Mouse (Mus musculus) embryo, embryonic 10.5 days (tissue): ENCODE results near the gene Pitpnc1.

Source experiments
- DNase-seq: peaks from one replicate; pipeline ENCODE4 v3.0.0-alpha.2; 2015; ENCODE audit warnings: low spot score

The Pitpnc1 gene

DNA sequence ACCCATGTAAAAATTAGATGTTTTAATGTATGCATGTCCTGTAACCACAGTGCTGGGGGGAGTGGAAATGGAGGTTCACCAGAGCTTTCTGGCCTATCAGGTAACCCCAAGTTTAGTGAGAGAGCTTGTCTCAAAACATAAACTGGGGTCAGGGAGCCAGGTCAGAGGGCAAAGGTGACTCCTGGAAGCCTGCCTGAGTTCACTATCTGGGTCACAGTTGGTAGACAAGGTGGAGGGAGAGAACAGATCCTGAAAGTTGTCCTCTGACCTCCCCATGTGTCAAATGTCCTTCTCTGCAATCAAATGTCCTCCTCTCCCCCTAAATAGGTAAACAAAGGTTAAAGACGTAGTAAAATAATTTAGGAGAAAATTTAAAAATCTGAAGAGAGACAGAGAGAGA, 244.1 kb downstream of the Pitpnc1 start:
- no peak for DNase-seq

DNA sequence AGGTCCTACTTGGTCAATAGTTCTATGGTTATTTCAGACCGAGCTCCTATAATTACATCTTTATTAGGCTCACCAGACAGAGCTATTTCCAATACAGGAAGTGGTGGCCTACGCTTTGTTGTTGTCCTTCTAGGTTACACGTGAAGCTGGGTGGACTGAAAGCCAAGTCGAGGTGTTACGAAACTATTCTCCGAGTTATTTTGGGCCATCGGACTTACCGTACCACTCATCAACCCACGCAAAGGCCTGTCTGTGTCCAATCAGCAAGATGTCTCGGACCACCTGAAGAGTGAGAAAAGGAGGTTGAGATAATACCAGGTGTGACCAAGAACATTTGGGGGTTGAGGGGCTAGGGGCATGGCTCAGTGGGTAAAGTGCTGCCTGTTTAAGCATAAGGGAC, 244.5 kb downstream of the Pitpnc1 start:
- no peak for DNase-seq

DNA sequence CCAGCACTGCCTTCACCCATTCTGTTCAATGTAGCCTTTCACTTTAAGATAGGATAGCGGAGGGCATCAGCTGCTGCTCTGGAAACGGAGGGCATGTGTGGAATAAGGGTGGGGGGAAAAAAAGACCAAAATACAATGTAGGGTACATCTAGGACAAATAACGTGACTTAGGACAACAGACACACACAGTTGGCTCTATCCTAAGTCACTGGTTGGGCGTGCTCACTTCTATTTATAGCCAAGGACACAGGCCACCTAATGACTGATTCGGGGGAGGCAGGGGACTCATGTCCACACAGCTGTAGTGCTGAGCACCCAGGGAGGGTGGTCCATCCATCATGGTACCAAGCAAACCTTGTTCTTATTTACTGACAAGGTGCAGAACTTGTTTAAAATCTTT, 245.2 kb downstream of the Pitpnc1 start:
- no peak for DNase-seq

DNA sequence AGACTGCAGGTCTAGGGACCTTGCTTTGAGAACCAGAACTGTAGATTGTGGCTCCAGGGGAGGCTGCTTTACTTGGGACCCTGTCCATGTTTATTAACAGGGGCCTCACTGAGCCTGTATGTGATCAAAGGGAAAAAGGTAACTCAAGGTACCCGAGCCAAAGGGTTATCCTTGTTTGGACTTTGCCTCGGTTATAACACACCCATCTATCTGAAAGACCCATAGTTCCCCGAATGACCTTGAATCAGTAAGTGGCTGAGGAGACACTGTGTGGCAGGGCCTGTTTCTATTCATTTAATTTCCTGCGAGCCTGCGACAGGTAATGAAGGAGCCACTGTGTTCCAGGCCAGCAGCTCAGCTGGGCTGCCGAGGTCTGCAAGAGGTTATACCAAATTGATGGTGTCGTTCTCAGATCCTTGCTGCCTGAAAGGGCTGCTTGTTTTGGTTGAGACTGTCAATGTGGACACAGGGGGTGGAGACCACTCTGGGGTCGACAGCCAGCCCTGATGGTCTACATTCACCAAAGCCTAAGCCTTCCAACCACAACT, 246.8 kb downstream of the Pitpnc1 start:
- peak; percentile 5 for DNase-seq

DNA sequence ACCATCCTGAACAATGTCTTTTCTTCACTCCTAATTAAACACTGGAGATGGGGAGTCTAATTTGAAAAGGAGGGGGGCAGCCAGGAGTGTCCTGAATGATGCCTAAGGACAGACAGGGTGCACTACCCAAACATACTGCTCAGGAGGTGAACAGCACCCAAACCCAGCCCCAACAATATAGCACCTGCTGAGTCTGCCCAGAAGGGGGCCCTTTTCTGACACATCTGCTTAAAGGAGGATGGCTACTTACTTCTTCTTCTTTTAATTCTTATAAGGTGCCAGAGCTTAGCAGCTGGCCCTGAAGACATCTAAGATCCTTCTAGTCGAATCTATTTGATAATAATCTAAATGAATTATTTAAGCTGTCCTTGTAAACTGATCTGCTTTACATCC, 247.3 kb downstream of the Pitpnc1 start:
- DNase-seq = no peak

DNA sequence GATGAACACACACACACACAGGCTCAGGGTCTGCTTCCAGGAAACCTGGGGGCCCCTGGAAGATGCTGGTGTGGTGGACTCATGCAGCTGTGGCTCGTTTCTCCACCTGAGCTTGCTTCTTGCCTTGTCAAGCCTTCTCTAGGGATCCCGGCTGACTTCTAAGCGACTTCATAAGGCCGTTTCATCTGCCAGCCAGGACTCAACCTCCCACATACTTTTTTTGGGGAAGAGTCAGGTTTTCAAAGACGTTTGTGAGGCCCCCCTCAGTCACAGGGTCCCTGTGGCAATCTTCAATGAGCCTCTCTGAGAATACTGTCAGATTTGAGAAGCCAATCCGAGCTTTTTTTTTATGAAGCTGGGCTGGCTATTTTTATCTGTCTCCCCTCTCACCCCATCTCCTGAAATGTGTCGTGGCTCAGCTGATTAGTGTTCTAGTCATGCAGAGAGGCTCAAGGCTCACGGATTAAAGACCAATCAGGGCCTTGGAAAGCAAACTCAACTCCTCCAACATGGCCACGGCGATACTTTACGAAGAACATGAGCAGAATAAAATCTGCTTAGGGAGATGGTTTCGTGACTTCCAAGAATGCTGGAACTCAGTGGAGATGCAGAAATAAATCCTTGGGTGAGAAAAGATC, 247.8 kb downstream of the Pitpnc1 start:
- no peak for DNase-seq

DNA sequence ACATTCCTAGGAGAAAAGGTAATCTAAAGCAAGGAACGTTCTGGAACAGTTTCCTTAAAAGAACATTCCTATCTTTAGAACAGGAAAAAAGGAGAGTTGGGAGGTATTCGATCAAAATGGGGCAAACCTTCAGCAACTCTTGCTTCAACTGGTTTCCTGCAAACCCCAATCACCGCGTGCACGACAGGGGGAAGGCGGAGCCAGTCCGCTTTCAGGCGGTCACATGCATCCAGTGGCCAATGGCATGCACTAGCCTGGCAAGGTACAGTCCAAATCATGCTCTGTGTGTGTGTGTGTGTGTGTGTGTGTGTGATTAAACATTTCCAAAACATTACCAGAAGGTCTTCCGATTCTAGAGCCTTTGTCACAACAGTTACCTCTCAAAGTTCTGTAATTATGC, 255.4 kb downstream of the Pitpnc1 start:
- no peak for DNase-seq

DNA sequence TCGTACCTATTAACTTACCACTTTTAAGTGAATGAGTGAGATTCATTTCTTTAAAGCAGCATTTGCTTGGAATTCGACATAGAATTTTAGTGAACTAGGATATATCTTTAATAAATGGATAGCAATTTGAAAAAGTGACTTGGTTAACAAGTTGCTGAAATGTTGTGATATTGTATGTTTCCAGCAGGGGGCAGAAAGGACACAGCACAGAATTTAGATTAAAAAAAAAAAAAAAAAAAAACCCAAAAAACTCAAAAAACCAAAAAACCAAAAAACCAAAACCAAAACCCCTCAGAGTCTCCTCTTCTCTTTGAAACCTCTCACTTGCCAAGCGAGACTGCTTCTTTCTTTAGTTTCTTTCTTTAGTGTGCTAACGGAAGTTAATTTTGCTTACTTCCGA, 256.8 kb downstream of the Pitpnc1 start:
- peak; percentile 79 for DNase-seq

DNA sequence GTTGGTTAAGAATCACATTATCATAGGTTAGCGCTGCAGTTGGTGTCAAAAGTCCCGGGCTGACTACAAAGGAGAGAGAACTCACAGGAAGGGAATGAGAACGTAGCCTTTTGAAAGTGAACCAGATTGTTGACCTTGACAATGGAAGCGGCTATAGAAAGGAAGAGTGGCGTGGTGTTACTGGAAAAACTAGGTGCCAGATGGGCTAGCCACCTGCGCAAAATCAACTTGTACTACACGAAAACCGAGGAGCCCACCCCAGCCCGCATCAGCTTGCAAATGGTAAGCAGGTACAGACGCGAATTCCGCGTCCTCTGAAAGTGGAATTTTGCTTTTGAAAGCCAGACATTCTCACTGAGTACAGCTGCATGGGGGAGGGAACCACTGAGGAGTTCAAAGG, 260.7 kb downstream of the Pitpnc1 start:
- DNase-seq = no peak

DNA sequence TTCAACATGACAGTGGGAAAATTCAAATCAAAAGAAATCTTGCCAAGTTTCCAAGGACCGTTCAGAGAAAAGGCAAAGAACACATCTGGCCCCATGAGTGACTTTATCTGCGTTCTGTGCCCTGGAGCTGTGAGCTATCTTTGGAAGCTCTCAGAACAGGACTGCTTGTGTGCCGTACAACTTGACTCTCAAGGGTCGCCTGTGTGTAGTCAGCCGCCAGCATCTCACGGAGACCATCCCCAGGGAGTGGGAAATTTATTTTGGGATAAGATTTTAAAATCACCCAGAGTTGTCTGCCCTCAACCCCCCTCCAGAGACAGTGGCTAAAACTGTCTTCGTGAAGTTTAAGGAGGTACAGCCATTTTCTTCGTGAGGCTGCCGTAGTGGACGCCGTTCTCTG, 268.7 kb downstream of the Pitpnc1 start:
- DNase-seq = no peak

DNA sequence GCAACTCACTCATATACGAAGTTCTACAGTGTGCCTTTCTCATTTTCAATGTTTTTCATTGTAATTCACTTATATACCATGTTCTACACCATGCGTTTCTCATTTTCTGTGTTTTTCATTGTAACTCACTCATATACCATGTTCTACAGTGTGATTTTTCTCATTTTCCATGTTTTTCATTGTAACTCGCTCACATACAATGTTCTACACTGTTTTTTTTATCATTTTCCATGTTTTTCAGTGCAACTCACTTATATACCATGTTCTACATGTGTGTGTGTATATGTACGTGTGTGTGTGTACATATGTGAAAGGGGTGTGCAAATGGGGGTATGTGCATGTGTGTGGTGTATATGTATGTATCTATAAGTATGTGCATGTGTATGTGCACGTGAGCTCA, 271.2 kb downstream of the Pitpnc1 start:
- no peak for DNase-seq

DNA sequence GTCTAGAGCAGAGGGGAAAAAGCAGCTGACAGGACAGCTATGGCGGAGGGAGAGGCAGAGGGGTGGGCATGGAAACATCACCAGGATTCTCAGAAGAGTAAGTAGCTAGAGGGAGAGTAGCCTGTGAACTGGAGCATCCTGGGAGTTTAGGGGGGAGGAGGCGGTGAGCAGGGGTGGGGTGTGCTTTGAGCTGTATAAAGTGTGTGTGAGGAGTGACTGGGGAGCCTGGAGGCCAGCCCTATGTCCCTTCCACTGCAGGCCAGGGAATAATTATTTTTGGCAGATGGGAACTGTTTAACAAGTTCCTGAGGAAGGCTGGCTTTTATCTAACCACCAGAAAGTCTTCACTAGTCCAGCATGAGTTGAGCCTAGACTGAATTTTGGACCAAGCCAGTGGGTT, 275.2 kb downstream of the Pitpnc1 start:
- DNase-seq = no peak

DNA sequence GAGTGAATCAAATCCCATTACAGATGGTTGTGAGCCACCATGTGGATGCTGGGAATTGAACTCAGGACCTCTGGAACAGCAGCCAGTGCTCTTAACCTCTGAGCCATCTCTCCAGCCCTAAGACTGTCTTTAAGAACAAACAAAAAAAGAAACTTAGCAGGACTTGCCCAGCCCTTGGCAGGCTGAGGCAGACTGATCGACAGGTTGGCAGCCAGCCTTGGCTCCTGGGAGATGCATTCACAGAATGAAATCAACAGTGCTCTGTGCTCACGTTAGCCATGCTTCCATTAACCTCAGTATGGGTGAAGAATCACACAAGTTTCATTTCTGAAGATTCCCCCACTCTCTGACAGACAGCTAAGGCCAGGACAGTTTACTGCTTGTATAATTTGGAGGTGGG, 280.1 kb downstream of the Pitpnc1 start:
- DNase-seq = no peak

DNA sequence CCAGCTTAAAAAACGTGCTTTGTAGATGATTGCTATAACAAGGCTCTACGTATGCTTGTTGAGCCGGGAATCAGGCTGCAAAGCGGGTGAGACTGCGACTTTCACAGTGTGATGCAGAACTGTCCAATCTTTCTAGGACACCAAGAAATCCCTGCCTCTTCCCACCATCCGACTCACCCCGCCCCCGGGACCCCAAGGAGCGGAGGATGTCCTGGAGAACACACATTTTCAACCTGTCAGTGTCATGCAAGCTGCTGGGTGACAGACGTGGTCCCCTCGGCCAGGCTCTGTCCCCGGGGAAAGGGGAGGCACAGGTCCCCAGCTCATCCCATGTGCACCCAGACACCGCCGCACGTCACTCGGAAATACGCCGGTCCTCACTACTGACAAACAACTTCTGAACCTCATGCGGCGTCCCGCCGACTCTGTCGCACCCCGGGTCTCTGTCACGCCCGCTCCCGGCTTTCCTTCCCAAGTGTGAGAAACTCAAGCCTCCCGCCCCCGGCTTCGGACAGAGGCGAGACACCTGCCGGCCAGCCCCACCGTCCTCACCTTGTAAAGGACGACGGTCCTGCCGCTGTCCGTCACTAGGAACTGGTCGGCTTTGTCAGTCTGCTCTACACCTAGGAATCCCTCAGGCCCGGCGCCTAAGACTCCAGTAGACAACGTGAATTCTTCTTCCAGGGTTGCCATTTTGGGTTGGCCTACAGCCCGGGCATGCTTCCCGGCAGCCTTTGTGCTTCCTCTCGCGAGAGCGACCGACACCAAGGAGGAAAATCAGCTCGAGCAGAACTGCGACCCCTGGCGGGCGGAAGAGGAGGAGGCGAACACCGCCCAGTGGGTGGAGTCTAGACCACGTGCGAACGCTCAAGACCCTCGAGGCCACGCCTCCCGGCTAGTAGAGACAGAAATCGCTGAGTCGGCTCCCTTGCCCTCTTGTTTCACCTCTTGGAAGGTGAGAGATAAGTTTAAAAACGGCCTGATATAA, 281.6 kb downstream of the Pitpnc1 start, which contains the start of gene Nol11:
Gene Nol11 (minus strand): TSS at position 817 of the 988 bp plus-strand sequence.
- DNase-seq = peak; percentile 100

DNA sequence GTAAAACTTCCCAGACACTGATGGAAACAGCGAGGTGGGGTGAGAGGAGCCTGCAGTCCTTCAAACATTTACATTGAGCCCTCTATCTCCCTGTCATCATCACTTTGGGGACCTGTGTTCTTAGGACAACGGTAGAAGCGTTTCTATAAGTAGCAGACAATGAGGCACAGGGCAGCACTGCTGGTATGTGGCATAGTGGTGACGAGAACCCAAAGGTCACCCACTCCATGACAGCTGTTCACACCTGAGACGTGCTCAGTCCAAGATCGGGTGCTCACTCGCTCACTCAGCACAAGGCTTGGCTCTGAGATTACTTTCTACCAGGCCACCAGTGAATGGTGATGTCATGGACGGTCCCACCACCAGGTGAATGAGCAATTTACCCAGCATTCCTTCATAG, 286.7 kb downstream of the Pitpnc1 start:
- no peak for DNase-seq

DNA sequence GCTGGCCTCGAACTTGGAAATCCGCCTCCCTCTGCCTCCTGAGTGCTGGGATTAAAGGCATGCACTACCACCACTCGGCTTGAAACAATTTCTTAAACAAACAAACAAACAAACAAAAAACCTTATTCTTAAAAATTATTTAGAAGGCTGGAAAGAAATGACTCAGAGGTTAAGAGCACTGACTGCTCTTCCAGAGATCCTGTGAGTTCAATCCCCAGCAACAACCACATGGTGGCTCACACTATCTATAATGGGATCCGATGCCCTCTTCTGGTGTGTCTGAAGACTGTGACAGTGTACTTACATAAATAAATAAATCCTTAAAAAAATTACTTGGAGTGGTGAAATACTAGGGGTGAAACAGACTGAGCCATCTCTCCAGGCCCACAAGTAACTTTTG, 309.3 kb downstream of the Pitpnc1 start:
- no peak for DNase-seq

DNA sequence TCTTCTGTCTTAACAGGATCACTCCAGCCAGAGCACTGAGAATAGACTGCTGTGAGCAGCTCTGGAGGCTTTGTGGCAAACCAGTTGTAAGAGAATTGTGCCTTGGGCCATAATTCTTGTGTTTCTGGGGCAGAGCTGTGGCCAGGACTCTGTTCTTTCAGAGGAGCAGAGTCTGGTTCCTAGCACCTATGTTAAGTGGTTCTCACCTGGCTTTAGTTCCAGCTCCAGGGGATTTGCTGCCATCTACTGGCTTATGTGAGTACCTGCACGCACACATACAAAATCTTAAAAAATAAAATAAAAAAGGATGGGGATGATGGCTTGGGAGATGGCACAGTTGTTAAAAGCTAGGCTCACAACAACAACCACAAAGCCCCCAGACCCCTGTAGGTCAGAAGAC, 311.5 kb downstream of the Pitpnc1 start:
- peak; percentile 60 for DNase-seq
